Mouse (Mus musculus): Measurements from ENCODE around the gene Gm10306. TPM values are rescaled to one million over a fixed set of nuclear protein-coding genes. Genes with fewer than 3 reads are reported as not detected.

Gm10306 gene
- polyA plus RNA-seq, 1 experiment from 2014 or later: not detected

GRCm38 (mm10) chr4:94560316-94560715 lies 4.0 kb downstream of the Gm10306 start:
- Histone ChIP-seq H3K4me1 (replicated peaks) (peaks cover 20% of the 10 kb centered on the region), H3K27me3 (no peaks in the 10 kb centered on the region), H3K9ac (no peak overlapping the region), H3K9me3 (replicated peaks) (no peaks in the 10 kb centered on the region), H3K27ac (replicated peaks) (no peak overlapping the region), H3K4me2 (no peak overlapping the region), H3K4me3 (replicated peaks) (no peak overlapping the region), H3K36me3 (replicated peaks) (no peaks in the 10 kb centered on the region)
- ATAC-seq (ENCODE audit: insufficient read depth): no peak
- WGBS (ENCODE audit: insufficient replicate concordance): 64% methylated on average over 1 of the region's 1 CpGs

GRCm38 (mm10) chr4:94561954-94562648 lies 5.8 kb downstream of the Gm10306 start:
- Histone ChIP-seq H3K4me2 (no peak overlapping the region), H3K36me3 (replicated peaks) (no peaks in the 10 kb centered on the region), H3K4me1 (replicated peaks) (peaks cover 13% of the 10 kb centered on the region), H3K27ac (replicated peaks) (no peak overlapping the region), H3K4me3 (replicated peaks) (no peak overlapping the region), H3K27me3 (no peaks in the 10 kb centered on the region), H3K9ac (no peak overlapping the region), H3K9me3 (replicated peaks) (no peaks in the 10 kb centered on the region)
- whole genome bisulfite sequencing (ENCODE audit: insufficient replicate concordance): 60% methylated on average over 7 of the region's 7 CpGs
- peak; percentile 55 for ATAC-seq (ENCODE audit: insufficient read depth)

GRCm38 (mm10) chr4:94564297-94564696 lies 8.0 kb downstream of the Gm10306 start:
- Histone ChIP-seq H3K9me3 (replicated peaks) (no peaks in the 10 kb centered on the region), H3K4me1 (replicated peaks) (peaks cover 9% of the 10 kb centered on the region), H3K4me2 (no peak overlapping the region), H3K9ac (no peak overlapping the region), H3K36me3 (replicated peaks) (peaks cover 2% of the 10 kb centered on the region; the same call in 1 of the 2 replicates), H3K27me3 (no peaks in the 10 kb centered on the region), H3K27ac (replicated peaks) (no peak overlapping the region), H3K4me3 (replicated peaks) (no peak overlapping the region)
- peak; percentile 37 for ATAC-seq (ENCODE audit: insufficient read depth)

GRCm38 (mm10) chr4:94572677-94573076 lies 16.3 kb downstream of the Gm10306 start:
- no peak for ATAC-seq (ENCODE audit: insufficient read depth)
- H3K27me3 ChIP-seq: no peaks in the 10 kb centered on the region
- H3K27ac ChIP-seq (replicated peaks): no peak overlapping the region
- H3K4me2 ChIP-seq: no peak overlapping the region
- H3K9me3 ChIP-seq (replicated peaks): no peaks in the 10 kb centered on the region
- H3K9ac ChIP-seq: no peak overlapping the region
- H3K4me1 ChIP-seq (replicated peaks): no peaks in the 10 kb centered on the region
- H3K36me3 ChIP-seq (replicated peaks): peaks cover 33% of the 10 kb centered on the region
- no peak overlapping the region for H3K4me3 ChIP-seq (replicated peaks)
- 74% methylated on average over 4 of the region's 4 CpGs for whole genome bisulfite sequencing (ENCODE audit: insufficient replicate concordance)

- Histone ChIP-seq H3K4me2 (no peak overlapping the region), H3K27me3 (no peaks in the 10 kb centered on the region), H3K36me3 (replicated peaks) (no peaks in the 10 kb centered on the region), H3K4me3 (replicated peaks) (no peak overlapping the region), H3K9me3 (replicated peaks) (no peaks in the 10 kb centered on the region), H3K9ac (no peak overlapping the region), H3K27ac (replicated peaks) (no peak overlapping the region), H3K4me1 (replicated peaks) (peaks cover 17% of the 10 kb centered on the region)
- no peak for ATAC-seq (ENCODE audit: insufficient read depth)
- 27% methylated on average over 4 of the region's 4 CpGs for WGBS (ENCODE audit: insufficient replicate concordance)
These were observed 35.5 kb downstream of the Gm10306 start for GRCm38 (mm10) chr4:94591765-94592381.

- Histone ChIP-seq H3K36me3 (replicated peaks) (no peaks in the 10 kb centered on the region), H3K9ac (no peak overlapping the region)
- ATAC-seq (ENCODE audit: insufficient read depth): no peak
These were observed 36.4 kb downstream of the Gm10306 start for GRCm38 (mm10) chr4:94592709-94593108.

GRCm38 (mm10) chr4:94601395-94601794 lies 45.0 kb downstream of the Gm10306 start:
- Histone ChIP-seq H3K27ac (replicated peaks) (no peak overlapping the region), H3K4me2 (peak overlapping the region; percentile 88), H3K4me3 (replicated peaks) (peak overlapping the region; percentile 95; the same call in 1 of the 2 replicates), H3K4me1 (replicated peaks) (peaks cover 26% of the 10 kb centered on the region), H3K36me3 (replicated peaks) (no peaks in the 10 kb centered on the region), H3K9me3 (replicated peaks) (no peaks in the 10 kb centered on the region), H3K27me3 (no peaks in the 10 kb centered on the region), H3K9ac (no peak overlapping the region)
- no peak for ATAC-seq (ENCODE audit: insufficient read depth)
- WGBS (ENCODE audit: insufficient replicate concordance): 60% methylated on average over 4 of the region's 4 CpGs

More at GRCm38 (mm10) chr4:94592709-94593108, 36.4 kb downstream of the Gm10306 start:
- no peak overlapping the region for H3K4me2 ChIP-seq
- no peak overlapping the region for H3K4me3 ChIP-seq (replicated peaks)
- peaks cover 17% of the 10 kb centered on the region for H3K4me1 ChIP-seq (replicated peaks)
- H3K9me3 ChIP-seq (replicated peaks): no peaks in the 10 kb centered on the region
- H3K27ac ChIP-seq (replicated peaks): no peak overlapping the region
- H3K27me3 ChIP-seq: no peaks in the 10 kb centered on the region

GRCm38 (mm10) chr4:94602496-94603030 lies 46.2 kb downstream of the Gm10306 start:
- WGBS (ENCODE audit: insufficient replicate concordance): under 1% methylated on average over 33 of the region's 33 CpGs
- Histone ChIP-seq H3K9ac (peak overlapping the region; percentile 84), H3K4me2 (peak overlapping the region; percentile 88), H3K27me3 (no peaks in the 10 kb centered on the region), H3K4me3 (replicated peaks) (peak overlapping the region; percentile 95), H3K9me3 (replicated peaks) (no peaks in the 10 kb centered on the region), H3K27ac (replicated peaks) (peak overlapping the region; percentile 83), H3K36me3 (replicated peaks) (no peaks in the 10 kb centered on the region), H3K4me1 (replicated peaks) (peaks cover 26% of the 10 kb centered on the region)
- ATAC-seq (ENCODE audit: insufficient read depth): peak; percentile 68

GRCm38 (mm10) chr4:94603031-94603629 lies 46.8 kb downstream of the Gm10306 start, which contains the start of gene Plaa:
Gene Plaa, minus strand, starts transcription at chr4:94603244.
- Histone ChIP-seq H3K27me3 (no peaks in the 10 kb centered on the region), H3K4me3 (replicated peaks) (peak within 1 kb of the TSS; percentile 95), H3K9ac (peak within 1 kb of the TSS; percentile 84), H3K9me3 (replicated peaks) (no peaks in the 10 kb centered on the region), H3K4me1 (replicated peaks) (peaks cover 26% of the 10 kb centered on the region), H3K27ac (replicated peaks) (peak within 1 kb of the TSS; percentile 83), H3K4me2 (peak within 1 kb of the TSS; percentile 88), H3K36me3 (replicated peaks) (no peaks in the 10 kb centered on the region)
- ATAC-seq (ENCODE audit: insufficient read depth): peak; percentile 99
- under 1% methylated on average over 61 of the region's 61 CpGs for WGBS (ENCODE audit: insufficient replicate concordance)

- H3K4me3 ChIP-seq (replicated peaks): no peak overlapping the region
- 60% methylated on average over 2 of the region's 2 CpGs for WGBS (ENCODE audit: insufficient replicate concordance)
These were observed 48.2 kb downstream of the Gm10306 start for GRCm38 (mm10) chr4:94604452-94605019.

GRCm38 (mm10) chr4:94605591-94605990 lies 49.2 kb downstream of the Gm10306 start:
- WGBS (ENCODE audit: insufficient replicate concordance): 67% methylated on average over 2 of the region's 2 CpGs
- Histone ChIP-seq H3K4me3 (replicated peaks) (no peak overlapping the region), H3K27me3 (no peaks in the 10 kb centered on the region), H3K4me1 (replicated peaks) (peaks cover 26% of the 10 kb centered on the region), H3K27ac (replicated peaks) (no peak overlapping the region), H3K9me3 (replicated peaks) (no peaks in the 10 kb centered on the region), H3K4me2 (no peak overlapping the region), H3K9ac (no peak overlapping the region), H3K36me3 (replicated peaks) (no peaks in the 10 kb centered on the region)
- no peak for ATAC-seq (ENCODE audit: insufficient read depth)

More at GRCm38 (mm10) chr4:94604452-94605019, 48.2 kb downstream of the Gm10306 start:
- H3K27me3 ChIP-seq: no peaks in the 10 kb centered on the region
- H3K9ac ChIP-seq: no peak overlapping the region
- no peaks in the 10 kb centered on the region for H3K9me3 ChIP-seq (replicated peaks)
- no peak overlapping the region for H3K27ac ChIP-seq (replicated peaks)
- H3K36me3 ChIP-seq (replicated peaks): no peaks in the 10 kb centered on the region
- no peak for ATAC-seq (ENCODE audit: insufficient read depth)
- peaks cover 26% of the 10 kb centered on the region for H3K4me1 ChIP-seq (replicated peaks)
- H3K4me2 ChIP-seq: peak overlapping the region; percentile 88; the same call in 1 of the 2 replicates
